ENCODE assay signal across 8 mouse cellular contexts in genomic region chr2:32608141-32608777, GRCm38 (mm10). TPM values are rescaled to one million over a fixed set of nuclear protein-coding genes. Genes with fewer than 3 reads are reported as not detected.
DNase-seq lines count a peak whose midpoint lies in the region; ATAC-seq and TF ChIP-seq lines count a peak whose summit lies in the region.

No protein-coding gene starts in this region.

- H3K4me2 ChIP-seq in hindbrain, postnatal 0 days (ENCODE audit: low read depth, low read length) = peak overlapping the region; percentile 64
- peak overlapping the region; percentile 92 for H3K4me2 ChIP-seq in liver, embryonic 15.5 days

- peaks cover 3% of the 10 kb centered on the region; the same call in 1 of the 2 replicates for H3K36me3 ChIP-seq in hindbrain, postnatal 0 days (ENCODE audit: insufficient read depth, low read length)
- peaks cover 11% of the 10 kb centered on the region for H3K36me3 ChIP-seq in liver, embryonic 15.5 days (replicated peaks)

- WGBS in hindbrain, postnatal 0 days = 13% methylated on average over 25 of the region's 25 CpGs
- WGBS in liver, embryonic 15.5 days (ENCODE audit: insufficient replicate concordance) = 2% methylated on average over 25 of the region's 25 CpGs

- H3K4me3 ChIP-seq in hindbrain, postnatal 0 days (ENCODE audit: low read length) = peak overlapping the region; percentile 61
- peak overlapping the region; percentile 68 for H3K4me3 ChIP-seq in liver, embryonic 15.5 days (replicated peaks)

- H3K9me3 ChIP-seq in hindbrain, postnatal 0 days (ENCODE audit: low read length) = no peaks in the 10 kb centered on the region
- no peaks in the 10 kb centered on the region for H3K9me3 ChIP-seq in liver, embryonic 15.5 days (replicated peaks)

- peak; percentile 62 for ATAC-seq in hindbrain, postnatal 0 days
- peak; percentile 73 for ATAC-seq in liver, embryonic 15.5 days (ENCODE audit: insufficient read depth)

- H3K4me1 ChIP-seq in hindbrain, postnatal 0 days (ENCODE audit: insufficient read depth, low read length) = 0 out of 2 replicates have a peak, but pooled peaks cover 5% of the 10 kb centered on the region
- H3K4me1 ChIP-seq in liver, embryonic 15.5 days (replicated peaks) = peaks cover 78% of the 10 kb centered on the region

- no peak overlapping the region for H3K9ac ChIP-seq in hindbrain, postnatal 0 days (replicated peaks; ENCODE audit: low read length)
- peak overlapping the region; percentile 59 for H3K9ac ChIP-seq in liver, embryonic 15.5 days

- H3K27ac ChIP-seq in hindbrain, postnatal 0 days = no peak overlapping the region
- peak overlapping the region; percentile 85 for H3K27ac ChIP-seq in liver, embryonic 15.5 days (replicated peaks)

- no peaks in the 10 kb centered on the region for H3K27me3 ChIP-seq in hindbrain, postnatal 0 days (ENCODE audit: insufficient read depth, low read length)
- H3K27me3 ChIP-seq in liver, embryonic 15.5 days = no peaks in the 10 kb centered on the region

- DNase-seq in urinary bladder, adult 2 months (ENCODE audit: low spot score) = peak; percentile 54
- no peak for DNase-seq in urinary bladder, postnatal 10 days (ENCODE audit: low spot score)
- peak; percentile 56 to 59 for DNase-seq in cerebellum, postnatal 14 days
- peak; percentile 70 for DNase-seq in gastrocnemius, postnatal 10 days
- DNase-seq in hindbrain, postnatal 0 days (ENCODE audit: low spot score) = peak; percentile 59
- peak; percentile 41 to 47 for DNase-seq in natural killer cell, adult 2 months (ENCODE audit: low spot score in 2 of 2)
- DNase-seq in urinary bladder, postnatal 36 days (ENCODE audit: low spot score in 2 of 2) = peak; percentile 53 to 79

- peak; percentile 26 for TF ChIP-seq CTCF in hindbrain, postnatal 0 days (IDR thresholded peaks at IDR 0.05; ENCODE audit: low read depth)

RNA-seq across cellular contexts. Expression of gene St6galnac6, which starts 8.8 kb away (rescaled TPM):
- polyA plus RNA-seq in urinary bladder, adult 2 months (2012; rRNA removed) = 20.8 and 33.1 TPM in 2 replicates
- total RNA-seq in gastrocnemius, postnatal 10 days (2021) = 10 to 100 TPM; 59.7 to 66.0 TPM
- 87.0 and 114 TPM in 2 replicates for total RNA-seq in hindbrain, postnatal 0 days (2014; rRNA removed)
- polyA plus RNA-seq in hindbrain, postnatal 0 days (2015; fragmentation: Nextera tagmentation; extraction: Ambion mirVana) = 39.5 and 40.9 TPM in 2 replicates
- 11.6 and 11.7 TPM in 2 replicates for polyA plus RNA-seq in liver, embryonic 15.5 days (2015; fragmentation: Nextera tagmentation; extraction: Ambion mirVana)

RNA-seq across cellular contexts. Expression of gene Ak1, which starts 13.3 kb away (rescaled TPM):
- 43.8 and 59.1 TPM in 2 replicates for polyA plus RNA-seq in urinary bladder, adult 2 months (2012; rRNA removed)
- 1,000 to 10,000 TPM; 1,275 to 1,593 TPM for total RNA-seq in gastrocnemius, postnatal 10 days (2021)
- 89.8 and 92.2 TPM in 2 replicates for total RNA-seq in hindbrain, postnatal 0 days (2014; rRNA removed)
- 103 and 106 TPM in 2 replicates for polyA plus RNA-seq in hindbrain, postnatal 0 days (2015; fragmentation: Nextera tagmentation; extraction: Ambion mirVana)
- 4.7 and 6.6 TPM in 2 replicates for polyA plus RNA-seq in liver, embryonic 15.5 days (2015; fragmentation: Nextera tagmentation; extraction: Ambion mirVana)

RNA-seq across cellular contexts. Expression of gene St6galnac4, which starts 21.4 kb away (rescaled TPM):
- 13.3 and 16.1 TPM in 2 replicates for polyA plus RNA-seq in urinary bladder, adult 2 months (2012; rRNA removed)
- 10 to 100 TPM; 31.7 to 42.6 TPM for total RNA-seq in gastrocnemius, postnatal 10 days (2021)
- total RNA-seq in hindbrain, postnatal 0 days (2014; rRNA removed) = 66.9 and 75.7 TPM in 2 replicates
- 45.6 and 47.5 TPM in 2 replicates for polyA plus RNA-seq in hindbrain, postnatal 0 days (2015; fragmentation: Nextera tagmentation; extraction: Ambion mirVana)
- polyA plus RNA-seq in liver, embryonic 15.5 days (2015; fragmentation: Nextera tagmentation; extraction: Ambion mirVana) = 7.9 and 8.5 TPM in 2 replicates

RNA-seq across cellular contexts. Expression of gene 9430097D07Rik, which starts 32.8 kb away (rescaled TPM):
- 0.07 TPM in 1 of 2 replicates, not detected in the other for polyA plus RNA-seq in urinary bladder, adult 2 months (2012; rRNA removed)
- not detected for total RNA-seq in gastrocnemius, postnatal 10 days (2021)
- total RNA-seq in hindbrain, postnatal 0 days (2014; rRNA removed) = 0.21 and 0.83 TPM in 2 replicates
- polyA plus RNA-seq in hindbrain, postnatal 0 days (2015; fragmentation: Nextera tagmentation; extraction: Ambion mirVana) = 0.73 and 0.76 TPM in 2 replicates
- polyA plus RNA-seq in liver, embryonic 15.5 days (2015; fragmentation: Nextera tagmentation; extraction: Ambion mirVana) = not detected in 2 replicates

RNA-seq across cellular contexts. Expression of gene Pip5kl1, which starts 33.7 kb away (rescaled TPM):
- polyA plus RNA-seq in urinary bladder, adult 2 months (2012; rRNA removed) = 0.08 TPM in 1 of 2 replicates, not detected in the other
- not detected for total RNA-seq in gastrocnemius, postnatal 10 days (2021)
- 15.1 and 35.0 TPM in 2 replicates for total RNA-seq in hindbrain, postnatal 0 days (2014; rRNA removed)
- 16.7 and 19.1 TPM in 2 replicates for polyA plus RNA-seq in hindbrain, postnatal 0 days (2015; fragmentation: Nextera tagmentation; extraction: Ambion mirVana)
- 0.22 TPM in 1 of 2 replicates, not detected in the other for polyA plus RNA-seq in liver, embryonic 15.5 days (2015; fragmentation: Nextera tagmentation; extraction: Ambion mirVana)
